Mouse (Mus musculus) mouse trophoblast stem cell (cell line): ENCODE data around the gene Tmc8.
"Not testable (repeated sequence)": the region's sequence is repeated elsewhere in the genome, so short reads cannot be mapped to it uniquely, and the experiment has no call there.

ENCODE experiments used
- in situ Hi-C, 2 experiments: fragments of 300-500 bp; cut with MseI, MboI; formaldehyde crosslinking; loops; 2 replicates in 1 of 2; 3 replicates in 1 of 2; pipeline ENCODE4 v1.15.1; 2025

Tmc8 gene

DNA sequence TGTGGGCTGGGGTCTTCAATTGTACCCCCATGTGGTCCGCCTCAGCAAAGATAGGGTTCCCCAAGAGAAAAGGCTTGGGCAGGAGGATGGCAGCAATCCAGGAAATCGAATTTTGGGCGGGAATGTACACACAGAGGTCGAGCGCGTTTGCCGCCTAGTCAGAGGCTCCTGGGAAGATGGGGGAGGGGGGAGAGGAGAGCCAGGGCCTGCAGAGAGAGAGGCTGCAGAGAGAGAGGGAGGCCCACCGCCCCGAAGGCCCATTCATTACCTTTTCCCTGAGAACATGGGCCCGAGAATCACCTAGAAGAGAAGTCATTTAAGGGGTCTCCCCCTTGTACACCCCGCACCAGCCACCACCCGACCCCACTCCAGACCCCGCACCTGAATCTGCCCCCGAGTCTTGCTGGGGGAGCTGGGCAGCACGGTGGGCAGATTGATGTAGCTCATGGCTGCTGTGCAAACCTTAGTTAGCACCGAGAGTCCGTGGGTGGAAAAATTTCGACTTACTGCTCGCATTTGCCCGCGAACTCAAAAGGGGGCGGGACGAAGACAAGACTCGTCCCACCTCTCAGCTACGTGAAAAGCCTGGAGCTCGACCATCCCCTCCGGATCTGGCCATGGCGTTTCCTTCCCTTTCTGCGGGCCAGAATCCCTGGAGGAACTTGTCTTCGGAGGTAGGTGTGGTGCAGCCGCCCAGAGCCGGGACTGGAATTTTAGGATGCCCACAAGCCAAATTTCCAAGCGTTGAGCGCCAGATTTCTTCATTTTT is 43.6 kb downstream of the Tmc8 start, which contains the start of the genes Afmid and Tk1:
Gene Afmid, plus strand, starts transcription at position 592 of the 769 bp plus-strand sequence.
Gene Tk1, minus strand, starts transcription at position 760 of the 769 bp plus-strand sequence.
- in situ Hi-C loops: no loop called here

DNA sequence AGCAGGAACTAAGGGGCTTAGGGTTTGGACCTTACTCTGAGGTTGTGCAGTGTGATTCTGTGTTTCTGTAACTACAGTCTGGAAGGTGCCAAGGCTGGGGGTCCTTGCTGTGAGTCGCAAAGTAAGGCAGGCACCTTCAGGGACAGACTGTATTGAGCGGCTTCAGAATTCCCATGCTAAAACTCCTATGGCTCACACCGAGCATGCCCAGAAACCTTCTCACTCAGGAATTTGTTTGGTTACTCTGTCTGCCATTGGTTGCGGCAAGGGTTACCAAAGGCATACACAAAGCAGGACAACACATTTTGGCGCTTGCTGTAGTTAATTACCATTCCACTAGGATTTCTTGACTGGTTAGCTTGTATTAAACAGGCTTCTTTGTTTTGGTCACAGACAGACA is 44.3 kb downstream of the Tmc8 start:
- in situ Hi-C loops: no loop called here

DNA sequence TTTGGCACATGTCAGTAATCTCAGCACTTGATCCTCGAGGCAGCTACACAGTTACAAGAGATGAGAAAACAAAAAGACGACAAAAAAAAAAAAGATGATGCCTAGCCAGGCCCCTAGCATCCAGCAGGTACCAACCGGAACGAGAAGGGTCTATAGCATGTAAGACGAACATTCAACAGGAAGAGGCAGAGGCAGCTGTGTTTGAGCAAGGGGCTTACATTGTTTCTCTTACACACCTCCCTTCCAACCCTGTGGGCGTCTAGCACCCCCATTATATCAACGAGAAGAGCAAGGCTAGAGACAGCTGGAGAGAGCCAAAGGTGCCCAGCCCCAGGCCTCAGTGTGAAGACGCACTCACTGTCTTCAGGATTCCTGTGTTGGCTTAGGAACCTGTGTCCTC is 45.0 kb downstream of the Tmc8 start:
- in situ Hi-C loops: no loop called here

DNA sequence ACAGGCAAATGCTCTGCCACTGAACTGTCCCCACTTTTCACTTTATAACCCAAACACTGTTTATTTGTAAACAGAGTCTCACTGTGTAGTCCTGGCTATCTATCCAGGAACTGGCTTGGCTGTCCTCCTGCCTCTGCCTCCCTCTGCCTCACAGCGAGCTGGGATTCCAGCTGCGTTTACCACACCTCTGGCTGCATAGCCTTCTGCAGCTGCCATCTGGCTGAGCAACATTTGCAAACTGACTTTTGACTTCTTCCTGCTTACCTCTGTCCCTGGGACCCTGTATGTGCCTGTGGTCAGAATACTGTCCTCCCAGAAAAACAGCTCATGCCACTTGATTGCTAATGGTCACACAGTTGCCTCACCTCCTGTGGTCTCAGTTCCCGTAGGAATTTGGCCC is 45.5 kb downstream of the Tmc8 start:
- in situ Hi-C loops: no loop called here

DNA sequence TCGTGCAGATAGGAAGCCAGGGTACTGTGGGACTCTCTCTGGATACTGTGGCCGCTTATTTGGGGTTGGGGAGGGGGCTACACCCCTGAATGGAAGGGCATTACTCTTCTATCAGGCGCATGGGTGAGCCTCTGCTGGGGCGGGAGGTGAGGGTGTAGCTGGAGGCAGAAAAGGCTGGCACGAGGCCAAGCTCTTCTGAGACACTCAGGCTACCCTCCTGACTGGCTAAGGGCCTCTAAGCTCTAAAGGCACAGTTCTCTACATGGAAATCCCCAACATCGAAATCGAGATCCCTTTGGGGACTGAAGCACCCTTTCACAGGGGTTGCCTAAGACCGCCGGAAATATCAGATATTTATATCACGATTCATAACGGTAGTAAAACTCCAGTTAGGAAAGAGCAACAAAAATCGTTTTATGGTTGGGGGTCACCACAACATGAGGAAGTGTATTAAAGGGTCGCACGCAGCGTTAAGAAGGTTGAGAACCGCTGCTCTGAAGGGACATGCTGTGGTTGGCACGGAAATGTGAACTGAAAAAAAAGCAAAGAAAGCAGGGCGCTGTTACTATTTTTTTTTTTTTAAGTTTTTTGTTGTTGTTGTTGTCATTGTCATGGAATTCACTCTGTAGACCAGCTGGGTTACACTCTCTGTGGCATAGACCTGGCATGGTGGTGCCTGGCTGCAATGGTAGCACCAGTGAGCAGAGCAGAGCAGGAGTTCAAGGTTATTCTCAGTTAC is 46.4 kb downstream of the Tmc8 start:
- in situ Hi-C loops: no loop called here

DNA sequence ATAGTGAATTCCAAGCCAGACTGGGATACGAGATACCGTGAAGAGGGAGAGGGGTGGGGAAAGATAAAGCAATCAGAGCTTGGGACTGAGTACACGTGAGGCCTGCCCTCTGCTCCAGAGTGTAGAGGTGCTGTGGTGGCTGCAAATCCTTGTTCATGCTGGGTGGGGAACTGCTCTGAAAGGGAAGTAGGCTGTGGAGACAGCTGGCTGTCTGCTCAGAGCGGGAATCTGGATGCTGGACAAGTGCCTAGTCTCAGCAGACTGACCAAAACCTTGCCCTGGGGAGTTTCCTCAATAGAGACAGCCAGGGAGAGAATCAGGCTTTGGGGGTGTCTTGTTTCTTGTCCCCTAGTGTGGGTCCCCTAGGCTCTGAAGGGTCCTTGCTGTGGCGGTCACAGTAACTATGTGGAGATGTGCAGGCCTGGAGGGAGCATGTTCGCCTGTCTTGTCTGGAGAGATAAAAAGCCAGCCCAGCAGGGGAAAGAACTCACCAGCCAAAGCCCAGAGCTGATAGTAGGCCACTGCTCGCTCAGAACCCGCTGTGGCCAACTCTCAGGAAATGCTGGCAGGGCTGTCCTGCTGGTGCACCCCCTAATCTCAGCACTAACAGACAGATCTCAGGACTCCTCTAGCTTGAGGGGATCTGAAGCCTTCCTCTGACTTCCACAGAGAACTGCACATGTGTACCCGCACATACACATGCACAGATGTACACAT is 47.2 kb downstream of the Tmc8 start:
- in situ Hi-C loops: no loop called here

DNA sequence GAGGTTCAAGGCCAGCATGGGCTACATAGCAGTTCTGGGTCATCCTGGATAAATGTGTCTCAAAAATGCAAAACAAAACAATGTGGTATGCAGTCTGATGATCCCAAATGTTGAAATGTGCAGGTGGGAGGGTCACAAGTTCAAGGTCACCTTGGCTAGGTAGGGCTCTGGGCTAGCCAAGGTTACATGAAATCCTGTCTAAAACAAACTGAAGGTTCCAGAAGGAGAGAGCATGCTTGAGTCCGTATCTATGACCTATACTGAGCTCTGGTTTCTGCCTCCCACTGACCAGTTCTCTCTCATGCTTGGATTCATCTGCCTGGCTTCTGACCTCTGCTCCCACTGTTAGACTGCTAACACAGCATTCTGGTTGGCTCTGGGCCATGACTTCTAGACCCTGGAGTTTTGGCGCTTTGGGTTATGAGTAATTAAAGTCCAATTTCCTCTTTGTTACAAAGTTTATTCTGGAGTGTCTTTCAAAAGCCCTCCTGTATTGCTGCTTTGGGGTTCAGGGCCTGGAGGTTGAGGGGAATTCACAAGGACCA is 47.9 kb downstream of the Tmc8 start:
- in situ Hi-C loops: no loop called here

DNA sequence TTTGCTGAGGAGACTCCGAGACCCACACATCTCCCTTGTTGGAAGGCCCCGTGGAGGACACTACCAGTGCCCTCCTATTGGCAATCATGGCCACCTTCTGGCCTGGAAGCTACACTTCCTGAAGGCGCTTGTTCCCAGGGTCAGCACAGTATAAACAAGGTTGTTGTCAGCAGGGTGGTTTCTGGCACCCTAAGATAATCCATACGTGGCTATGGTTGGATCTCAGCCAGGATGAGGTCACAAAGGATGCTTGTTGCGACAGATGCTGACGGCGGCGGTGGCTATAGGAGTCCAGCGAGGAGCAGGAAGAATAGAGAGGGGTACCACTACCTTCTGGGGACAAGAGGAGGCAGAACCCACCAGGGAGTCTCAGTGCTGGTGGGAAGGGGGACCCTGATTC is 48.5 kb downstream of the Tmc8 start:
- in situ Hi-C loops: no loop called here

DNA sequence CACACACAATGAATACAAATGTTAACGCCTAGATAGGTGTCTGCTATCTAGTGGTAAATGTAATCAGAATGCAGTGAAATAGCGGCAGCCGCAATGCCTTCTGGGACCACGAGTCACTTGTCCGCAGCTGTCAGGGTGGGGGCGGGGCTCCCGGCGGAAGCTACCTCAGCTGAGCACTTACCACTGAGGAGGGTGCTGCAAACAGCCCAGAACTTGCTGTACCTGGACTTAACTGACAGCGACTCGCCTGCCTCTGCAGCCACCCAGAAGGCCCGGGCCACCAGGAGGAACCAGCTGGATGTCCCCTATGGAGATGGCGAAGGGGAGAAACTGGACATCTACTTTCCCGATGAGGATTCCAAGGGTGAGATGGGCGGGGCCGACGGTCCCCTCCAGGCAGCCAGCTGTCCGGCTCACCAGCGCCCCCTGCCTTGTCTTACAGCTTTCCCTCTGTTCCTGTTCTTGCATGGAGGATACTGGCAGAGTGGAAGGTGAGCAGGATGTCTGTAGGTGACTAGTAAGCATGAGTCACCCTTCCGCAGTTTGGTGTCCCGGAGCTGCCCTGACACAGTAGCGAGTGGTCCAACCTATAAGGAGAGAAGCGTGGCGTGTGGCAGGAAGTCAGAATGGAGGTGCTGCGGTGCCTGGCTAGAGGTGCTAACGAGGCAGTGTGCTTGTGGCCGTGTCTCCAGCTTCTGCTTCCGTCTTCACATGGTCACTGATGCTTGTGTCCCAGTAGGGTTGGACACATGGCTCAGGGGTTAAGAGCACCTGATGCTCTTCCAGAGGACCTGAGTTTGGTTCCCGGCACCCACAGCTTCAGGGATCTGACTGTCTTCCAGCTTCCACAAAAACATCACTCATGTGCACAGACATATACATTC is 50.5 kb downstream of the Tmc8 start:
- in situ Hi-C loops: no loop called here

DNA sequence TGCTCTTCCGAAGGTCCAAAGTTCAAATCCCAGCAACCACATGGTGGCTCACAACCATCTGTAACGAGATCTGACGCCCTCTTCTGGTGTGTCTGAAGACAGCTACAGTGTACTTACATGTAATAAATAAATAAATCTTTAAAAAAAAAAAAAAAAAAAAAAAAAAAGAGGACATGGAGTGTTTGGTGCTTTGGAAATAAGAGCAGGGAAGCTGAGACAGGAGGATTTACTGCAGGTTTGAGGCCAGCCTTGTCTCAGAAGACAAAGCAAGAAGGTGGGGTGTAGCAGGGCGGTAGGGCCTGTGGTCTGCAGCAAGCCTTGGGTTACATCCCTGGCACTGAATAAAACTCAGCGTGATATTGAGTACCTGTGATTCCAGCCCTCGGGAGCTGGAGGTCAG is 51.6 kb downstream of the Tmc8 start:
- in situ Hi-C loops: not testable (repeated sequence)

DNA sequence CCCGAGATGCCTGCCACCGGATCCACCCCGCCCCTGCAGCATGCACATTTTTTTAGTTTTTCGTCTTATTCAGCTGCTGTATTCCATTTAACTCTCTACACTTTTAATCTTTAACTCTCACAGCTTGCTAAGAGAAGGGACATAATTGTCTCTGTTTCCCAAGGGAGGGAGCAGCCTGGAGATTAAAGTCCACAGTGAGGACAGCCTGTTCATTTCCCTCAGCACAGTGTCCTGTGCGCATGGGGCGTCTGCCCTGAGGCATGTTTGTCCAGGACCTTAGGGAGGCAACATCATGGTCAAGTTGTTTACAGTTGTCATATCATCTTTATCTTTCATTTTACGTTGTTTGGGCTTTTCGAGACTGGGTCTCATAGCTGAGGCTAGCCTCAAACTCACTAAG is 52.2 kb downstream of the Tmc8 start:
- in situ Hi-C loops: no loop called here

DNA sequence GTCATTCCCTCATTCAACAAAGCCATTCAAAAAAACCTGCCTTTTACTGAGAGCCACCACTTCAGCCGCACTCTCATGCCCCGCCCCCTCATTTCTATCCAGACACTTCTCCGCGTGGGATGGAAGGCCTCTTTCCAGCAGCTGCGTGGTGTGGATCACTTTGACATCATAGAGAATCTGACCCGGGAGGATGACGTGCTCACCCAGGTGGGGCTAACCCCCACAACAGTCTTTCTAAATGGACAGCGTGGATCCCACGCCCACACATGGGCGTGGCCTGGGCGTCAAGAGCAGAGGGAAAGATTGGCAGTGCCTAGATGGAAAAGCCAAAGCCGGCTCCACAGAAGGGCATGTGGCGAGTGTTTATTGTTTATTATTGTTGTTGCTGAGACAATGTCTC is 54.4 kb downstream of the Tmc8 start:
- in situ Hi-C loops: no loop called here

DNA sequence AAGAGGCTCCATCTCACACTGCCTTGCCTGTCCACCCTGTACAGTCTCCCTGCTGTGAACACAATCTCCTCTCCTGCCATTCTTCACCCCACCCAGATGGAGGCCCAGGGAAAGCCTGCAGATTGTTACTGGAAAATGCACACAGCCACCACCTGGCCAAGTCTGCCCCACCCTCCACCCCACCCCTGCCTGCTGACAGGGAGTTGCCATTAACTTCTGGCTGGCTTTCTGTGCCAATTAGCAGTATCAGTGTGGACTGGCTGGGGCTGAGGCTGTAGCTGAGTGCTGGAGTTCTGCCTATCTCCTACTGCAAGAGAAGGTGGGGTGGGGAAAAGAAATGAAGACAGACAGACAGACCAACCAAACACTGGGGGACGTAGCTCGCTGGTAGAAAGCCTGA is 56.7 kb downstream of the Tmc8 start:
- in situ Hi-C loops: no loop called here

DNA sequence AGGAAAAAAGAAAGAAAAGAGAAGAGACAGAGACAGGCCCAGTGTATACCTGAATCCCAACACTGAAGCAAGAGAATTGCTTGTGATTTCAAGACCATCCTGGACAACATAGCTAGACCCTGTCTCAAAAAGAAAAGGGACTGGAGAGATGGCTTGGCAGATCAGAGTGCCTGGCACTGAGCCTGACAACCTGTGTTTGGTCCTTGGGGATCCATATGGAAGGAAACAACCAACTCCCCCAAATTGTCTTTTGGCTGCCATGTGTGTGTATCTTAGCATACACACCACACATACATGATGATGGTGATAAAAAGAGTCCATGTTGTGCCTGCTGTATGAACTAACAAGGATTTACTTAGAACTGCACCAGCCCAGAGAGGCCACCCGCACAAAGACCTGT is 57.1 kb downstream of the Tmc8 start:
- in situ Hi-C loops: no loop called here

DNA sequence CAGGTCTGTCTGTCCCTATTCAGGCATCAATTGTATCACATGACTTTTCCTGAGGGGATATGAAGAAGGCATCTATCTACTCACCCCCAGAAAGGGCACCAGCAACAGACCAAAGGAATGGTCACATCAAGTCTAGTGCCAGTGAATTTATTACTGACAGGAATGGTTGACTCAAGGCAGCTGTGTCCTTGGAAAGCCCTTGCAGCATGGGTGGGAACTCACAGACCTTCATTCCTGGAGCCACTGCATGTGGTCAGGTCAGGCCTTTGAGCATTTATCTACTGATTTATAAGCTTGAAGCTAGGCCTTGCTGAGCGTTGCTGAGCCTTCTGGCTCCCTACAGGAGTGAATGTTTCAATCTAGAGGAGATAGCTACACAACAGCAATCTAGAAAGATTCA is 59.0 kb downstream of the Tmc8 start:
- in situ Hi-C loops: no loop called here
